Mouse (Mus musculus) myocyte (in vitro differentiated cells): Measurements from ENCODE around the gene Kalrn. TPM values are rescaled to one million over a fixed set of nuclear protein-coding genes. Genes with fewer than 3 reads are reported as not detected.

Experiments
- H3K27me3 ChIP-seq: one replicate; pipeline ENCODE4 v1.6.1; 2011; ENCODE audit not compliant: control insufficient read depth, insufficient read depth, insufficient read length
- H3K36me3 ChIP-seq: one replicate; pipeline ENCODE4 v1.6.1; 2011; ENCODE audit not compliant: control insufficient read depth, insufficient read depth
- H3K4me2 ChIP-seq: one replicate; pipeline ENCODE4 v1.6.1; 2011; ENCODE audit warnings: low read depth, control low read depth
- H3K4me3 ChIP-seq: one replicate; pipeline ENCODE4 v1.5.1; 2011; ENCODE audit warnings: mild to moderate bottlenecking, control low read depth, moderate library complexity
- H3K79me2 ChIP-seq: one replicate; pipeline ENCODE4 v1.6.1; 2011; ENCODE audit not compliant: control insufficient read depth, insufficient read depth
- H3ac ChIP-seq: one replicate; pipeline ENCODE4 v1.6.1; 2011; ENCODE audit not compliant: control insufficient read depth, insufficient read length
- CEBPB ChIP-seq: IDR thresholded peaks from 2 replicates; pipeline ENCODE4 v1.6.1; 2011; ENCODE audit warnings: mild to moderate bottlenecking, moderate library complexity; ENCODE audit not compliant: poor library complexity, insufficient read depth, severe bottlenecking
- E2F4 ChIP-seq: IDR thresholded peaks from one replicate; pipeline ENCODE4 v1.6.1; 2011; ENCODE audit warnings: mild to moderate bottlenecking, control low read depth, moderate library complexity; ENCODE audit not compliant: insufficient read depth
- MAX ChIP-seq: IDR thresholded peaks from one replicate; pipeline ENCODE4 v1.6.1; 2011; ENCODE audit warnings: low read depth, mild to moderate bottlenecking, control low read depth
- MYOD1 ChIP-seq, 3 experiments: IDR thresholded peaks; one replicate each; pipeline ENCODE4 v1.6.1; 2011; ENCODE audit warnings: control low read depth in 2 of 3, low read depth in 2 of 3, mild to moderate bottlenecking in 2 of 3, moderate library complexity in 1 of 3; ENCODE audit not compliant: insufficient read length in 2 of 3, control insufficient read depth in 1 of 3
- MYOG ChIP-seq, 3 experiments: IDR thresholded peaks; one replicate each; pipeline ENCODE4 v1.6.1; 2011; ENCODE audit warnings: control low read depth in 2 of 3, low read depth in 2 of 3, mild to moderate bottlenecking in 2 of 3; ENCODE audit not compliant: insufficient read length in 2 of 3, control insufficient read depth in 1 of 3, insufficient read depth in 1 of 3
- POLR2A ChIP-seq: IDR thresholded peaks from one replicate; pipeline ENCODE4 v1.6.1; 2011; ENCODE audit warnings: low read depth, mild to moderate bottlenecking, control low read depth, moderate library complexity; ENCODE audit not compliant: insufficient read length
- POLR2AphosphoS2 ChIP-seq: IDR thresholded peaks from one replicate; pipeline ENCODE4 v1.6.1; 2011; ENCODE audit warnings: low read depth, control low read depth; ENCODE audit not compliant: insufficient read length
- REST ChIP-seq: IDR thresholded peaks from one replicate; pipeline ENCODE4 v1.6.1; 2011; ENCODE audit warnings: mild to moderate bottlenecking, control low read depth, moderate library complexity; ENCODE audit not compliant: insufficient read depth, insufficient read length
- SRF ChIP-seq: IDR thresholded peaks from one replicate; pipeline ENCODE4 v1.6.1; 2011; ENCODE audit warnings: low read depth; ENCODE audit not compliant: control insufficient read depth, insufficient read length
- TCF12 ChIP-seq: IDR thresholded peaks from one replicate; pipeline ENCODE4 v1.6.1; 2011; ENCODE audit warnings: mild to moderate bottlenecking, control low read depth; ENCODE audit not compliant: poor library complexity, insufficient read depth, severe bottlenecking
- TCF3 ChIP-seq: IDR thresholded peaks from one replicate; pipeline ENCODE4 v1.6.1; 2011; ENCODE audit warnings: low read depth, control low read depth; ENCODE audit not compliant: insufficient read length
- USF1 ChIP-seq: IDR thresholded peaks from one replicate; pipeline ENCODE4 v1.6.1; 2011; ENCODE audit warnings: low read depth, mild to moderate bottlenecking, control low read depth, moderate library complexity
- polyA plus RNA-seq: library from polyadenylated mRNA; unstranded; fragments of >200 nt; fragmentation: generic; extraction: Trizol; gene quantifications from one replicate; pipeline ENCODE4 v1.2.1, GENCODE M21; 2012; ENCODE audit warnings: missing spikeins

The Kalrn gene
- polyA plus RNA-seq, 1 experiment: 5.5 TPM

DNA sequence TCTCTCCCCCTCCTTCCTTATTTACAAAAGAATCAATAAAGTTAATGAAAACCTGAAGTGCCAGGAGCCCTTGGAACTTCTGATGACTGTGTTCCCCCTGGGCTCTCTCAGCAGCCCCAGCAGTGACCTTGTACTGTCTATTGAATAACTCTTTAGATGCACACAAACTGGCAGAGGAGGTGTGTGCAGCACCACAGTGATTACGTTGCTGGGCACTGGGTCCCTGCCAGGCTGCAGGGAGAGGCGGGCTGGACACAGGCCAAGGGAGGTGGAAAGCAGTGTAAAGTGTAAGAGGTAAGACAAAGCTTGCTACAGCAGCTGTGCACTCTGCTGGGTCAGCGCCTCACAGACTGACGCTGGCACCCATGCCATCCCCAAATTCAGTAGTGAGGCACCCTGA, 238.4 kb downstream of the Kalrn start:
- H3K4me2 ChIP-seq: no peak overlapping the region
- no peak overlapping the region for H3K4me3 ChIP-seq
- no peaks in the 10 kb centered on the region for H3K79me2 ChIP-seq
- no peaks in the 10 kb centered on the region for H3K27me3 ChIP-seq
- H3K36me3 ChIP-seq: no peaks in the 10 kb centered on the region
- TF ChIP-seq CEBPB (no peak), POLR2A (no peak), MYOG (IDR thresholded peaks at IDR 0.05; ENCODE audit: control insufficient read depth in 1 of 3, insufficient read depth in 1 of 3, insufficient read length in 2 of 3, low read depth in 2 of 3) (no peak), MYOD1 (IDR thresholded peaks at IDR 0.05; ENCODE audit: control insufficient read depth in 1 of 3, insufficient read length in 2 of 3, low read depth in 2 of 3) (no peak), POLR2AphosphoS2 (no peak), TCF3 (no peak), SRF (no peak), E2F4 (no peak), TCF12 (no peak), USF1 (no peak), REST (no peak), MAX (no peak)
- no peak overlapping the region for H3ac ChIP-seq

DNA sequence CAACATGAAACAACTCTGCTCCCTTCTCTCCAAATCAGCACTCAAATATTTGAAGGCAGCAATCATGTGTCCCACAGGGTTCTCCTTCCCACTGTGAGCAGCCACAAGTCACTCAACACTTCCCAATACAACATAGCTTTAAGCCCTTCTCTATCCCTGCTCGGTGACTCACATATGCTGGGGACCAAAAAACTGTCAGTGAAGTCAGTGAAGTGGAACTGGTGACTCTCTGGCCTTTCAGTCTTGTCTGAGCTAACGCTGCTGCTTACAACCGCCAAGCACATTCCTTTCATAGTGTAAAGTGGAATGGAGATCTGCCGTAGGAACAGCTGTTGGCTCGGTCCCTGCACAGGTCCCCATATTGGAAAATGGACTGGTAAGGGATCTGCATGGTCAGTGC, 241.7 kb downstream of the Kalrn start:
- no peak for TF ChIP-seq SRF
- TF ChIP-seq MYOD1 (IDR thresholded peaks at IDR 0.05; ENCODE audit: control insufficient read depth in 1 of 3, insufficient read length in 2 of 3, low read depth in 2 of 3): peak in 2 of 3 experiments; percentile 79 to 83
- TF ChIP-seq TCF12: peak; percentile 77
- peak in 2 of 3 experiments; percentile 75 to 82 for TF ChIP-seq MYOG (IDR thresholded peaks at IDR 0.05; ENCODE audit: control insufficient read depth in 1 of 3, insufficient read depth in 1 of 3, insufficient read length in 2 of 3, low read depth in 2 of 3)
- H3K27me3 ChIP-seq: no peaks in the 10 kb centered on the region
- no peak overlapping the region for H3K4me3 ChIP-seq
- H3K36me3 ChIP-seq: no peaks in the 10 kb centered on the region
- no peak overlapping the region for H3ac ChIP-seq
- peak overlapping the region; percentile 50 for H3K4me2 ChIP-seq
- H3K79me2 ChIP-seq: no peaks in the 10 kb centered on the region

GRCm38 (mm10) chr16:34329876-34330275, 243.5 kb downstream of the Kalrn start:
- H3K4me2 ChIP-seq: no peak overlapping the region
- TF ChIP-seq SRF (no peak), TCF3 (no peak), MAX (no peak), MYOD1 (IDR thresholded peaks at IDR 0.05; ENCODE audit: control insufficient read depth in 1 of 3, insufficient read length in 2 of 3, low read depth in 2 of 3) (no peak), POLR2AphosphoS2 (no peak), POLR2A (no peak), REST (no peak), CEBPB (no peak), USF1 (no peak), MYOG (IDR thresholded peaks at IDR 0.05; ENCODE audit: control insufficient read depth in 1 of 3, insufficient read depth in 1 of 3, insufficient read length in 2 of 3, low read depth in 2 of 3) (no peak), E2F4 (no peak)
- no peaks in the 10 kb centered on the region for H3K36me3 ChIP-seq
- H3K79me2 ChIP-seq: no peaks in the 10 kb centered on the region
- no peaks in the 10 kb centered on the region for H3K27me3 ChIP-seq
- no peak overlapping the region for H3K4me3 ChIP-seq
- H3ac ChIP-seq: no peak overlapping the region

DNA sequence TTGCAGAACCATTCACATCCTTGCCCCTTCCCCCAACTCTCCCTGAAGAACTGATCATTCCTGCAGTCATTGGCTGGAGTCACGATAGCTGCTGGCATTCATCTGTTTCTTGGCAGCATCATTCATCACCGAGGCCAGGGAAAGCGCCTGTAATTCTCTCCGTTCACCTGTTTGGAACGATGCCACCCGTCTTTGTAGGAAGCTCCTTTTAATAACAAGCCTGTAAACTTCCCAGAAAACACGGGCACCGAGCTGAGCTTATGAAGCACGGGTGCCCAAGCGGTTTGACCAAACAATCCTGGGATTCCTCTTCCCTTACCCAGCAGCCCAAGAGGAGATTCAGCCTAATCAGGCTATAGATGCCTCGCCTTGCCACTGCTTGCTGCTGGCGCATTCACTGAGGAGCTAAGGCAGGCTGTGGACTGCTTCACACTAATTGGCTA, 243.9 kb downstream of the Kalrn start:
- Histone ChIP-seq H3K4me3 (no peak overlapping the region), H3ac (no peak overlapping the region), H3K79me2 (no peaks in the 10 kb centered on the region), H3K27me3 (no peaks in the 10 kb centered on the region), H3K4me2 (no peak overlapping the region), H3K36me3 (no peaks in the 10 kb centered on the region)
- TF ChIP-seq SRF: no peak
- no peak for TF ChIP-seq MYOD1 (IDR thresholded peaks at IDR 0.05; ENCODE audit: control insufficient read depth in 1 of 3, insufficient read length in 2 of 3, low read depth in 2 of 3)
- no peak for TF ChIP-seq E2F4
- no peak for TF ChIP-seq REST
- TF ChIP-seq CEBPB: no peak
- TF ChIP-seq MAX: no peak
- no peak for TF ChIP-seq POLR2AphosphoS2
- TF ChIP-seq TCF3: no peak

GRCm38 (mm10) chr16:34327890-34328289, 245.4 kb downstream of the Kalrn start:
- Histone ChIP-seq H3ac (no peak overlapping the region), H3K4me2 (no peak overlapping the region), H3K27me3 (no peaks in the 10 kb centered on the region), H3K4me3 (no peak overlapping the region), H3K79me2 (no peaks in the 10 kb centered on the region), H3K36me3 (no peaks in the 10 kb centered on the region)
- TF ChIP-seq MYOG (IDR thresholded peaks at IDR 0.05; ENCODE audit: control insufficient read depth in 1 of 3, insufficient read depth in 1 of 3, insufficient read length in 2 of 3, low read depth in 2 of 3): peak; percentile 55 to 93 (median 66)
- TF ChIP-seq TCF3: peak; percentile 30
- no peak for TF ChIP-seq CEBPB
- peak; percentile 72 for TF ChIP-seq TCF12
- no peak for TF ChIP-seq MAX
- TF ChIP-seq MYOD1 (IDR thresholded peaks at IDR 0.05; ENCODE audit: control insufficient read depth in 1 of 3, insufficient read length in 2 of 3, low read depth in 2 of 3): peak in 2 of 3 experiments; percentile 77 to 91
